Mouse (Mus musculus) midbrain, embryonic 14.5 days (tissue): ENCODE results near the gene Nipbl. TPM values are rescaled to one million over a fixed set of nuclear protein-coding genes. Genes with fewer than 3 reads are reported as not detected.
A peak's percentile ranks its signal among the peaks of the same experiment; 100 is the strongest.
"Not testable (repeated sequence)": the region's sequence is repeated elsewhere in the genome, so short reads cannot be mapped to it uniquely, and the experiment has no call there.

Source experiments
- ATAC-seq: fragments of 200-750 bp; cut with Nextera tagmentation; 2 replicates; pipeline ENCODE4 v1.8.0; 2017; ENCODE audit warnings: moderate number of reproducible peaks, moderate library complexity; ENCODE audit not compliant: low FRiP score, low TSS enrichment
- DNase-seq: peaks from one replicate; pipeline ENCODE4 v3.0.0-alpha.2; 2015
- H3K27ac ChIP-seq: fragments of 300-500 bp; sonication (generic); replicated peaks from 2 replicates; pipeline ENCODE4 v1.5.1; 2014; ENCODE audit warnings: mild to moderate bottlenecking, low read depth, low read length, moderate library complexity
- H3K27me3 ChIP-seq: fragments of 300-500 bp; sonication (generic); 2 replicates; pipeline ENCODE4 v1.6.1; 2014; ENCODE audit warnings: low read length, control low read depth, mixed read lengths; ENCODE audit not compliant: control insufficient read depth, insufficient read depth
- H3K36me3 ChIP-seq: fragments of 300-500 bp; sonication (generic); 2 replicates; pipeline ENCODE4 v1.6.1; 2014; ENCODE audit warnings: low read length, control low read depth; ENCODE audit not compliant: control insufficient read depth, insufficient read depth
- H3K4me1 ChIP-seq: fragments of 300-500 bp; sonication (generic); 2 replicates; pipeline ENCODE4 v1.6.1; 2014; ENCODE audit warnings: mild to moderate bottlenecking, antibody characterized with exemption, low read length, control low read depth; ENCODE audit not compliant: control insufficient read depth, insufficient read depth
- H3K4me2 ChIP-seq: fragments of 300-500 bp; sonication (generic); 2 replicates; pipeline ENCODE4 v1.6.1; 2014; ENCODE audit warnings: mild to moderate bottlenecking, low read length, moderate library complexity
- H3K4me3 ChIP-seq: fragments of 300-500 bp; sonication (generic); replicated peaks from 2 replicates; pipeline ENCODE4 v1.5.1; 2014; ENCODE audit warnings: low read depth, low read length
- H3K9ac ChIP-seq: fragments of 300-500 bp; sonication (generic); replicated peaks from 2 replicates; pipeline ENCODE4 v1.6.1; 2014; ENCODE audit warnings: mild to moderate bottlenecking, low read length, moderate library complexity
- H3K9me3 ChIP-seq: fragments of 300-500 bp; sonication (generic); 2 replicates; pipeline ENCODE4 v1.6.1; 2016; ENCODE audit warnings: low read length, control low read depth, mixed read lengths; ENCODE audit not compliant: control insufficient read depth
- WGBS: fragments of 180-500 bp; shearing (Covaris S2); extraction: QIAGEN DNeasy Blood & Tissue Kit; methylation state at CpG from one replicate; pipeline ENCODE4 v1.1.7; 2014; 5-methylcytosine and 5-hydroxymethylcytosine counted together
- polyA plus RNA-seq: library from polyadenylated mRNA; unstranded; fragments of >200 nt; fragmentation: Nextera tagmentation; extraction: Ambion mirVana; gene quantifications from 2 replicates; pipeline ENCODE4 v1.2.1, GENCODE M21; 2014

Nipbl gene
- polyA plus RNA-seq, 1 experiment from 2014 or later: 23.3 TPM

GRCm38 (mm10) chr15:8294150-8294549, 150.1 kb downstream of the Nipbl start:
- Histone ChIP-seq H3K4me3 (no peak overlapping the region), H3K4me1 (no peaks in the 10 kb centered on the region), H3K9ac (no peak overlapping the region), H3K4me2 (no peak overlapping the region), H3K27ac (no peak overlapping the region), H3K36me3 (peaks cover 88% of the 10 kb centered on the region), H3K9me3 (no peaks in the 10 kb centered on the region), H3K27me3 (no peaks in the 10 kb centered on the region)
- ATAC-seq: no peak
- DNase-seq: no peak
- WGBS: 95% methylated on average over 6 of the region's 6 CpGs

GRCm38 (mm10) chr15:8291251-8291650, 153.0 kb downstream of the Nipbl start:
- DNase-seq (no peak), ATAC-seq (no peak)
- H3K9ac ChIP-seq: no peak overlapping the region
- peaks cover 62% of the 10 kb centered on the region for H3K36me3 ChIP-seq
- H3K27me3 ChIP-seq: no peaks in the 10 kb centered on the region
- no peak overlapping the region for H3K27ac ChIP-seq
- H3K4me2 ChIP-seq: no peak overlapping the region
- H3K4me1 ChIP-seq: no peaks in the 10 kb centered on the region
- H3K9me3 ChIP-seq: no peaks in the 10 kb centered on the region
- WGBS: 94% methylated on average over 14 of the region's 14 CpGs
- no peak overlapping the region for H3K4me3 ChIP-seq

- Histone ChIP-seq H3K9me3 (no peaks in the 10 kb centered on the region), H3K4me2 (no peak overlapping the region), H3K27ac (no peak overlapping the region), H3K27me3 (no peaks in the 10 kb centered on the region), H3K4me3 (no peak overlapping the region), H3K36me3 (no peaks in the 10 kb centered on the region), H3K9ac (no peak overlapping the region), H3K4me1 (no peaks in the 10 kb centered on the region)
- WGBS: 93% methylated on average over 2 of the region's 2 CpGs
- ATAC-seq (no peak), DNase-seq (no peak)
Measured at GRCm38 (mm10) chr15:8282155-8282554, 162.1 kb downstream of the Nipbl start.

DNA sequence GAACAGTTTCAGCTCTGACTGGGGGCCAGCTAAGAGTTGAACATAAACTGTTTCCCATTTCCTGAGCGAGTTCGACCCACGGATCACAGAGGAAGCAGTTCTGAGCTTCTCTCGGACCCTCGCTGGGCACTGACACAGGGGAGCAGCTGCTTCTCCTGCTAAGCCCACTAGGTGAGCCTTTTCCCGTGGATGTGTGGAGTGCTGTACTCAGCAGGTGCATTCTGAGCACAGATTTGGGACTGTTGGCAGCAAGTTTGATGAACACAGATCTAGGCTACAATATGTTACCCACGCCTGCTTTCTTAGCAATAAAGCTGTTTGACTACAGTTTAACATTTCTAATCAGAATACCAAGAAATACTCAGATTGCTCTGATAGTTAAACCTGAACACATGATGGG, 162.6 kb downstream of the Nipbl start:
- no peaks in the 10 kb centered on the region for H3K36me3 ChIP-seq
- no peaks in the 10 kb centered on the region for H3K4me1 ChIP-seq
- no peak for ATAC-seq
- DNase-seq: no peak
- H3K27me3 ChIP-seq: no peaks in the 10 kb centered on the region
- 82% methylated on average over 7 of the region's 7 CpGs for WGBS
- H3K4me2 ChIP-seq: no peak overlapping the region
- H3K9me3 ChIP-seq: no peaks in the 10 kb centered on the region
- H3K27ac ChIP-seq: no peak overlapping the region
- no peak overlapping the region for H3K9ac ChIP-seq
- H3K4me3 ChIP-seq: no peak overlapping the region

GRCm38 (mm10) chr15:8279929-8280610, 164.2 kb downstream of the Nipbl start:
- H3K27me3 ChIP-seq: no peaks in the 10 kb centered on the region
- no peak overlapping the region for H3K27ac ChIP-seq
- no peaks in the 10 kb centered on the region; the same call in 1 of the 2 replicates for H3K36me3 ChIP-seq
- H3K4me1 ChIP-seq: no peaks in the 10 kb centered on the region
- no peak overlapping the region for H3K9ac ChIP-seq
- 72% methylated on average over 20 of the region's 20 CpGs for WGBS
- ATAC-seq (peak; percentile 53; the same call in 1 of the 2 replicates), DNase-seq (peak; percentile 54)
- H3K4me2 ChIP-seq: peak overlapping the region; percentile 49
- H3K4me3 ChIP-seq: no peak overlapping the region
- no peaks in the 10 kb centered on the region for H3K9me3 ChIP-seq

- no peak for ATAC-seq
- H3K27ac ChIP-seq: no peak overlapping the region
- DNase-seq: peak; percentile 8
- H3K4me3 ChIP-seq: peak overlapping the region; percentile 25
- peaks cover 3% of the 10 kb centered on the region; the same call in 1 of the 2 replicates for H3K36me3 ChIP-seq
- peak overlapping the region; percentile 49 for H3K4me2 ChIP-seq
- no peaks in the 10 kb centered on the region for H3K4me1 ChIP-seq
- H3K9me3 ChIP-seq: no peaks in the 10 kb centered on the region
- H3K9ac ChIP-seq: no peak overlapping the region
- WGBS: 37% methylated on average over 17 of the region's 17 CpGs
- H3K27me3 ChIP-seq: no peaks in the 10 kb centered on the region
Measured at GRCm38 (mm10) chr15:8279320-8279779, 164.9 kb downstream of the Nipbl start.

GRCm38 (mm10) chr15:8277916-8278315, 166.3 kb downstream of the Nipbl start:
- not testable (repeated sequence) for H3K27me3 ChIP-seq, DNase-seq, H3K27ac ChIP-seq, H3K4me1 ChIP-seq, H3K36me3 ChIP-seq, H3K9ac ChIP-seq, H3K9me3 ChIP-seq, H3K4me3 ChIP-seq, ATAC-seq, H3K4me2 ChIP-seq
- WGBS: 97% methylated on average over 4 of the region's 4 CpGs

DNA sequence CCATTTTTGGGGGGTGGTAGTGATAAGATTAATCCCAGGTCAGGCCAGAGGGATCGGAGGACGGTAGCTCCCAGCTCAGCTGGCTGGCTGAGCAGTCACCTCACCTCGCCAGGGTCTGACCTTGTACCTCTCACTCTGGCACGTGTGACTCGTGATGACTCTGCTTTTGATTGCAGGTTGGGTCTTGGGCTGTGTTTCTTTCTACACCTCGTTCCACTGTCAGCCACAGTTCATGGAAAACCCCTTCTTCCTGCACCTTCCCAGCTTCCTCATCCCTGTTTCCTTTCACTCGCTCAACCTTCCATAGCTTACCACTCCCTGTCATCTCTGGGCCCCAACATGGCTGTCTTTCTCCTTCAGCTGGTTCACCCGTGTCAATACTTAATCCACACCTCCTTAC, 172.3 kb downstream of the Nipbl start:
- Histone ChIP-seq H3K4me2 (no peak overlapping the region), H3K4me3 (no peak overlapping the region), H3K27me3 (no peaks in the 10 kb centered on the region), H3K9ac (no peak overlapping the region), H3K9me3 (no peaks in the 10 kb centered on the region), H3K36me3 (peaks cover 63% of the 10 kb centered on the region), H3K4me1 (no peaks in the 10 kb centered on the region), H3K27ac (no peak overlapping the region)
- no peak for DNase-seq
- ATAC-seq: no peak
- whole genome bisulfite sequencing: 90% methylated on average over 8 of the region's 8 CpGs

DNA sequence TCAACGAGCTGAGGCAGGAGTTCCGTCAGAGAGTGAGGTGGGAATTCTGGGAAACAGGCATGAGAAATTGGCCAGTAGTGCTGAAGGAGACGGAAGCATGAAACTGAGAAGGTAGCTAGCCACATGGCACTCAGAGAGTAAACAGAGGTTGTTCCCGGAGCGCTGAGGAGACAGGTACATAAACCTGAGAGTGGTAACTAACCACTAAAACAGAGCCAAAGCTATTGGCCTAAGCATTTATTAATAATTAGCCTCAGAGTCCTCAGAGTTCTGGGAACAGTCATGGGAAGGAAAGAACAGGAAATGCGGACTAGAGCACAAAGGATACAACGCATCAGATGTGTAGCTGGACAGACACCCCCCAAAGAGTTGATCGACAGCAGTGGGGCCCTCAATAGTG, 176.0 kb downstream of the Nipbl start:
- Histone ChIP-seq H3K36me3 (peaks cover 92% of the 10 kb centered on the region), H3K4me1 (no peaks in the 10 kb centered on the region)
- WGBS: 96% methylated on average over 8 of the region's 8 CpGs

More for the DNA sequence above, 176.0 kb downstream of the Nipbl start:
- Histone ChIP-seq H3K9me3 (no peaks in the 10 kb centered on the region), H3K4me2 (no peak overlapping the region), H3K27ac (no peak overlapping the region), H3K4me3 (no peak overlapping the region), H3K9ac (no peak overlapping the region), H3K27me3 (no peaks in the 10 kb centered on the region)
- ATAC-seq (no peak), DNase-seq (no peak)
